Mouse (Mus musculus) left cerebral cortex, adult 8-10 months (tissue): ENCODE data around the gene Ins2. TPM values are rescaled to one million over a fixed set of nuclear protein-coding genes. Genes with fewer than 3 reads are reported as not detected.

Experiments
- DNase-seq, 2 experiments: peaks; one replicate each; pipeline ENCODE4 v3.0.0; 2022; ENCODE audit warnings: low spot score in 2 of 2
- total RNA-seq, 4 experiments: library from RNA; stranded (reverse); gene quantifications; 2 replicates each; pipeline ENCODE4 v1.2.4; 2022

Gene Ins2
- total RNA-seq, 4 experiments from 2014 or later, result not detected

DNA sequence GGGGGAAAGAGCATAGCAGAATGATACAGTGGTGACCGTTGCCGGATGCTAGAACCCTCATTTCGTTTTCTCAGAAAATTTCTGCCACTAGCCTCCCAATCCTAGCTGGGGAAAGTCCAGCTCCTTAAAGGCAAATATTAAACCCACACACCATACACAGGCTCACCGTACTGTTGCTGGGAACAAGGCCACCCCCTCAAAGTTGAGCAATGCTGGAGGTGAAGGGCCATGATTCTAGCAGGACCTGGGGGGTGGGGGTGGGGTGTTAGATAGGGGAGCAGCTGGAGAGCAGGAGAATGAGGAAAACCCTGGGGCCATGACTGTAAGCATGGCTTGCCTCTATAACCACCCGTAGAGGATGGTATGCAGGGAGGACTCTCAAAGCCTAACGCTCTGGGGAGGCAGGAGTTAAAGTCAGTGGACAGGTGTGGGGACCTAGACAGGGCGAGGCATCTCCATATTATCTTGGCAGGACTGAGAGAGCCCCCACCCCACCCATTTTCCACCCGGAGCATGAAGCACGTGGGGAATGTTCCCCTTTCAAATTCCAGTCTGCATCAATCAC lies 78.6 kb downstream of the Ins2 start:
- no peak for DNase-seq

- no peak for DNase-seq
Observed at GRCm38 (mm10) chr7:142663931-142664421, 79.2 kb downstream of the Ins2 start.

DNA sequence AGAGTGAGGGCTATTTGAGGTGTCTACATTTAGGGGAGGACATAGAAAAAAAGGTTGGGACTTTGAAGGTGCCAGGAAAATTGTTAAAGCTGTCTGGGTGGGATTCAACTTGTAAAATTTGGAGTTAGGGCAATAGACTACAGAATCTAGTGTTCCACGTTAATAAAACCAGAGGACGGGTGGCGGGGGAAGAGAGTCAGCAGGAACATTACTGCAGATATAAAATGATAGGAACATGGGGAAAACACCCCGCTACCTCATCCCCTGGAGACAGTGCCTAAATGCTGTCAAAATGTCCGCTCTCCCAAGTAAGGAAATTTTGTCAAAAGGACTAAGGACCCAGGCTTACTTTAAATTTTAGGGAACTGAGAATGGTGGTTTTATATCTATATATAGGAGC lies 80.0 kb downstream of the Ins2 start:
- DNase-seq, result no peak

DNA sequence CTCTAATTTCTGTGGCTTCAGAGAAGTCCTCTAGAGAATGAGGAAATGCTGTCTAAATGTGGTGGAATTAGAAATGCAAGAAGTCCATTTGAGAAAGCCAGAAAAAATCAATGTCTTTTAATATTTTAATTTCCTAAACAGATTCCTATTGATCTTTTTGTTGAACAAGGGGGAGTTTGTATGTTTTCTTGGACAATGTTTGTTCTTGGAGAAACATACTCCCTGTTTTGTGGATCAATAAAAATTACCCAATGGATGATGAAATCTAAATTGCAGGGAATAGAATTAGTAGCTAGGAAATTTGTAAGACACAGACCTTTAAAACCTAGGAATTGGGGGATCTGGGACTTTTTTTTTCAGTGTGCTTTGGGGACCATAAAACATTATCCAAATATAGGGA lies 81.4 kb downstream of the Ins2 start:
- no peak for DNase-seq

DNA sequence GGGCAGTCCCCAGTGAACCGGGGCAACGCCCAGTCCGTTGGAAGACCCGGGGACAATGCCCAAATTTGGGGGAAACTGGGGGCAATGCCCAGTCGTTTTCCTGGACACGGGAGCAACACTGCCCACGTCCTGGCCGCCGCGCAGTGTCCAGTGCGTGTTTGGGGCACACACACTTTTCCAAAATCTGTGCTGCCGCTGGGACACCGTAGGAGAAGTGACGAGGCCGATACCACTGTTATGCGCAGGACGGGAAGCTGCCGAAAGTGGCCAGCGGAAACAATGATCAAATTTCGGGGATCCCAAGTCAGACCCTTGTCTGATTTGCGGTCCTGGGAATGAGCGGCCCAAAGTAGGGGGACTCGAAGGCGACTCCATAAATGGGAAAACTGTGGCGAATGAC lies 82.1 kb downstream of the Ins2 start:
- no peak for DNase-seq

DNA sequence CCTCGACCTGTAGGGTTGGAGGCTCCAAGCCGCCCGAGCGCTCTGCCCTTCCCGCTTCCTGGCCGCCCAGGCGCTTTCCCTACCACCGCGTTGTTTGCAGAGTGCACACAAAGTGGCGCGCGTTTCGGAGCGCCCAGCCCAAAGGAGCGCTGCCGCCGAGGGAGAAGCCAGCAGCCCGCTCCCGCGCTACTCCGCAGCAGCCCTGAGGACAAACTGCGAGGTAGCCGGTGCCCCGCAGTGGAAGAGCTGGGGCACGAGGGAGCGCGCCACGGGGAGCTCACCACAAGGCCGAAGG lies 82.6 kb downstream of the Ins2 start:
- no peak for DNase-seq

- no peak for DNase-seq
Observed at GRCm38 (mm10) chr7:142659767-142660650, 83.2 kb downstream of the Ins2 start.

DNA sequence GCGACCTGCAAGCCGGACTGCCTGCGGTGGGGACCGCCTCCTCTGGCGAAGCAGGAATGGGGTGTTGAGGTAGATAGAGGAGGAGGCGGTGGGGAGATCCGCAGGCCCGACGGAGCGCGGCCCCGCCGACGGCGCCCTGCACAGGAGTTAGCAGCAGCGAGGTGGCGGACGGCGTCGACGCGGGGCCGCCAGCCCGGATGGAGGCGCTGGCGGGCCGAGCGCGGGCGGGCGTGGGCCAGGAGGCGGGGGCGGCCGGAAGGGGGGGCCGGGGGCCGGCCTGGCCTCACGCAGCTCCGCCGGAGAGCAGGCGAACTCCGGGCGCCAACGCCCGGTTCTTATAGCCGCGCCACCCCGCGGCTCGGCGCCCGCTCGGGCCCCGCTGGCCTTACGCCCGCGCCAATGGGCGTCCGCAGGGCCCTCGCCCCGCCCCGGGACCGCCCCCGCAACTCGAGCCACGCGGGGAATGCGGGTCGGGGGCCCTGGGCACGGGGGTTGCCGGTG lies 84.0 kb downstream of the Ins2 start:
- DNase-seq, result no peak

DNA sequence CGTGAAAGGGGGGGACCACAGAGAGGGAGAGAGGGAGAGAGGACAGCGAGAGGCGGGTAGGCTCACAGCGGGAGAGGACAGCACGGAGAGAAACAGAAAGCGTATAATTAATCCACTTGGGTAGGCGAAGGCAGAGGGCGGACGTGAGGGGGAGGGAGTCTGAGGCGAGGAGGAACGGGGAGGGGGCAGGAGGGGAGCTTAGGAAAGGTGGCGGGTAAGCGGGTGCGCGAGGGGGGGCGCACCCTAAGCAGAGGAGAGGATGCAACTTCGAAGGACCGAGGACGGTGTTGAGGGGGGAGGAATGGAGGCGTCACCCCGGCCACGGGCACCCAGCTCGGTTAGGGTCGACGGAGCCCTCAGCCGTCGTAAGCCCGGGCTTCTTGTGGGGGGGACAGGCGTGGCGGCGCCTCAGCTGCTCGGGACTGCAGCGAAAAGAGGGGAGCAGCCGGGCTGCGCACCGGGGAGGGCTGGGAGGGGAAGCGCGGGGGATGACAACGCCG lies 84.5 kb downstream of the Ins2 start:
- no peak for DNase-seq

DNA sequence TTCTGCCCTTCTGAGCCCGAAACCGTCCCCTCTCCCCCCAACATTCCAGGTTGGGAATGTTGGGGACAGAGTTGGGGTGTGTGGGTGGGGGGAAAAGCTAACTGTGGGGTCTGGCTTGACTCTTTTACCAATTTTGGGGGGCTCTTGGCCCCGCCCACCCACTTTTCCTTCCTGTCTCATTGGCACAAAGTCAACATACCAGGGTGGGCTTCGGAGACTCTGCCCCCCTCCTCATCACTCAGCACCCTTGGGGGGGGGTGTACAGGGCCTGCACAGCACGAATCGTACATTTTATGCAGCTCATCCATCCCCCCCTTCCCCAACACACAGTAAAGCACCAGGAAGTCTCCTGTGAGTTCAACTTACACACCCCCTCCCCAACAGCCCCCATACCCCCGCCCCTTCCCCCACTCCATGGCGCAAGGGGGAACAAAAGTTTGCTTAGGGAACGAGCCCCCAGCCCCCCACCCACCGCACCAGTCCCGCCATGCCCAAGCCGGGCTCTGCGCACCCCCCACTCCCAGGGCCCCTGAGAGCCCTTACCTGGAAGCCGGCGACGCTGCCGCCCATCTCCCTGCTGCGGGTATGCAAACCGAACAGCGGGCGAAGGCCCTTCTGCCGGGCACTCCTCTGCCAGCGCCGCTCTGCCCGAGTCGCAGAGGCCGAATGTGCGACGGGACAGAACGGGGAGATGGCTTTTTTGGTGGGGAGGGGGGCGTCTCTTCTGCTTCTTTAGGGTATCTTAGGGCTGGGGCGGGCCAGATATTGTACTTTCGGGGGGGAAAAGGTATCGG lies 85.2 kb downstream of the Ins2 start:
- no peak for DNase-seq

DNA sequence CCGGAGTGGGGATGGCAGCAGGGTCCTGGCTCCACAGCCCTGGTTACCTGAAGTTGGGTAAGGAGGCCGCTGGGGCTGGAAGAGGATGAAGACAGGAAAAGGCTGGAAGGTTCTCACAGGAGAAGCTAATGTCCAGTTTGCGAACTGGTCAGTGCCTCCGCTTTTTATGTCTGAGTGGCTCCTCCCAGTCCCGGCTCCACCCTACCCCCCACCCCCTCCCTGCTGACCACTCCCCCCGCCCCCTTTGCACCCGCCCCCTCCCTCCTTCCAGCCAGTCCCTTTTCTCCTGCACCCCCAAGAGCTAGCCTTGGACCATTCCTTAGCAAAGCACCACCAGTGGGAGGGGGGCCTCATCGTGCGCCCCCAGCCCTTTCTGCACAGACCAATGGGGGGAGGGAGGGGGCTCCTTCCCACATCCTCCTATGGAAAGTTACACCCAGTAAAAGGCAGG lies 85.8 kb downstream of the Ins2 start:
- DNase-seq, result no peak

GRCm38 (mm10) chr7:142656055-142656454 lies 87.1 kb downstream of the Ins2 start:
- no peak for DNase-seq

- DNase-seq, result no peak
Observed at GRCm38 (mm10) chr7:142655633-142656032, 87.5 kb downstream of the Ins2 start.

- no peak for DNase-seq
Observed at GRCm38 (mm10) chr7:142653726-142654125, 89.5 kb downstream of the Ins2 start.

DNA sequence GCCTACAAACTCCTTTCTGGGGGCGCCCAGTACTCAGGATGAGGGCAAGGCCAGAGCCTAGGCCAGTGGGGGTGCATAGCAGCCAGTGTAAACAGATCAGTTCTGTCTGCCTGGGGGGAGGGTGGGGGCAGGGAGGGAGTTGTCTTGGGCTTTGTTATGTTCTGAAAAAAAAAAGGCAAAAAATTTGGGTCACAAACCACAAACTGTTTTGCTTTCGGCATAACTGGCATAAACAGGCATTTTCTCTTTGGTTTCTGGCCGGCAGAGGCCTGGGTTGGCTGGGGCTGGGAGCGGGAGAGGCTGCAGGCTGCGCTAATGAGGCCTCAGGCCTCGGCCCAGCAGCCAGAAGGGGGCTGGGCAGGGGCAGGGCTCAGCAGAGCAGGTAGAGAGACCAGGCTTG lies 96.5 kb downstream of the Ins2 start:
- DNase-seq, result no peak

DNA sequence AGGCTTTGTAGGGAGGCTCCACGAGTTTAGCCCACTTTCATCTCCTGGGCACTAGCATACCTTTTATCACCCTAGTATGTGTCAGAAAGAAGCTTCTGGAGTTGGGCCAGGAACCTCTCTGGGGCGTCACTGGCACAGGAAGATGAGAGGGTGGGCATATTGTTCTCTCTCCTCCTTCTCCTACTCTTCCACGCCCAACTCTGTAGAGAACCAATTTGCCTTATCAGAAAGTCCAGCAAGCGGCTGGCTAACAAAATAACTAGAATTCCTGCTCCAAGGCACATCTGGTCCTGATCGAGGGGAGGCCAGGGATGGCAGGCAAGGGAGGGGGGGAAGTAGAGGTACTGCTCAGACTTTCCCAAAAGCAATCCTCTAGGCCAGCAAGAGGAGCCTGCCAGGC lies 98.1 kb downstream of the Ins2 start:
- no peak for DNase-seq

DNA sequence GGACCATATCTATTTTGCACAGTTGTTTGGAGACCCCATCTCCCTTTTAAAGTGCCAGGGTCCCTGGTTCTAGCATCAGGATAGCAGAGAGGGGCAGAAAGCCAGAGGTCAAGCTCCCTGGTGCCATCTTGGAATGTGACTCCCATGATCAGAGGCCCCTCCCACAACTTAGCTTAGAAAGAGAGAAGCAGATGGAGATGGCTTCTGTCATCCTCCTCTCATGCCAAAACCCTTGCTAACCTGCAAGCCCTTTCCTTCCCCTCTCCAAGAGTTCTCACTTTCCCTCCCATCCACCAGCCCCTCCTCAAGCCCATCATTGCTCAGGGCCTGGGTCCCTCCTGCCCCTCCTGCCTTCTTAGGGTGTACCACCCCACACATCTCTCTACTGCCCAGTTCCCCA lies 107.0 kb downstream of the Ins2 start:
- no peak for DNase-seq

DNA sequence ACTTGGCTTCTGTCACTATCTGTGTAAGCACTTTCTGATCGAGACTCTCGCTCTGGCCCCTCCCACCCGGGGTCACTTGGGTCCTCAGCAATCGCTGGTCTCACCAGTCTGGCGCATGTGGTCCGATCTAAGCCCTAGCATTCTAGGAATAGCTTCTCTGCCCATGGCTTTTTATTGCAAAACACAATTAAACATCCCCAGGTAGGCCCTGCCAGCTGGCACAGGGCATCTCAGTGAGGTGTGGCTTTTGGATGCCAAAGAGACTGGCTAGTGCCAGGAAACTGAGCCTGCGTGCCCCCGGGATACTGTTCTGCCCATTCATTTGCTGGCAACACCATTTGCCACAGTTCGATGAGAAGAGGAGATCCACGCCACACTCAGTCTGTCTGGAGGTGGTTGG lies 112.5 kb downstream of the Ins2 start:
- DNase-seq, result no peak

- DNase-seq, result no peak
Observed at GRCm38 (mm10) chr7:142629806-142630205, 113.4 kb downstream of the Ins2 start.
